Mouse (Mus musculus) monocyte, adult 2 months (primary cell): ENCODE results near the gene Tmed6.

ENCODE experiments used
- DNase-seq, 2 experiments: peaks; one replicate each; pipeline ENCODE4 v3.0.0; 2022; ENCODE audit warnings: low spot score in 2 of 2, low read depth in 1 of 2

The Tmed6 gene

GRCm38 (mm10) chr8:107012666-107013065, 52.8 kb downstream of the Tmed6 start:
- DNase-seq: no peak
